Mouse (Mus musculus): ENCODE data around the gene Zmynd8. TPM values are rescaled to one million over a fixed set of nuclear protein-coding genes. Genes with fewer than 3 reads are reported as not detected.

Gene Zmynd8
- polyA plus RNA-seq, 1 experiment from 2014 or later = 43.5 TPM

DNA sequence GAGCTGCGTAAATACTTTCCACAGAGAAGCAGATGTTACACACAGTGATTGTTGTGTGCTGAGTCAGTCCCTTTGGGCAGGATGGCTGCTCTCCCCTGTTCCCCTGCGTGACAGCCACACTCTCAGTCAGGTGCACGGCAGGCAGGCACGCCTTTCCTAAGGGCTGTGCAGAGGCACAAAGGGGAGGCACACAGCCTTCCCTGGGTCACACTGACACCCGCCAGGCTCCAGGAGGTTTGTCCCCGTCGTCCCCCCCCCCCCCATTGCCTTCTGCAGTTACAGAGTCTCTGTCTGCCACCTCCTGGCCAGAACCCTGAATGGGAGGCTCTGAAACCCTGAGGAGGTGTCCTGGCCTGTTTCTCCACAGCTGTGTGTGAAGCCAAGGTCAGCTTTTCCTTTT is 147.7 kb downstream of the Zmynd8 start:
- Histone ChIP-seq H3K27me3 (ENCODE audit: control insufficient read depth, insufficient read depth, low read length) (no peaks in the 10 kb centered on the region), H3K4me2 (ENCODE audit: low read depth, severe bottlenecking) (no peak overlapping the region), H3K27ac (replicated peaks; ENCODE audit: low read depth, low read length) (no peak overlapping the region), H3K4me1 (ENCODE audit: control insufficient read depth, insufficient read depth, low read length) (0 out of 2 replicates have a peak, but pooled peaks cover 7% of the 10 kb centered on the region), H3K9ac (ENCODE audit: low read length) (no peak overlapping the region), H3K36me3 (ENCODE audit: control insufficient read depth, insufficient read depth, low read length) (no peaks in the 10 kb centered on the region), H3K9me3 (ENCODE audit: control insufficient read depth, low read length) (no peaks in the 10 kb centered on the region), H3K4me3 (ENCODE audit: low read depth, low read length) (no peak overlapping the region)
- no peak for ATAC-seq (ENCODE audit: insufficient number of reproducible peaks, low FRiP score, low TSS enrichment, low read depth)
- WGBS = 40% methylated on average over 7 of the region's 7 CpGs
- DNase-seq (ENCODE audit: low spot score) = peak; percentile 42

DNA sequence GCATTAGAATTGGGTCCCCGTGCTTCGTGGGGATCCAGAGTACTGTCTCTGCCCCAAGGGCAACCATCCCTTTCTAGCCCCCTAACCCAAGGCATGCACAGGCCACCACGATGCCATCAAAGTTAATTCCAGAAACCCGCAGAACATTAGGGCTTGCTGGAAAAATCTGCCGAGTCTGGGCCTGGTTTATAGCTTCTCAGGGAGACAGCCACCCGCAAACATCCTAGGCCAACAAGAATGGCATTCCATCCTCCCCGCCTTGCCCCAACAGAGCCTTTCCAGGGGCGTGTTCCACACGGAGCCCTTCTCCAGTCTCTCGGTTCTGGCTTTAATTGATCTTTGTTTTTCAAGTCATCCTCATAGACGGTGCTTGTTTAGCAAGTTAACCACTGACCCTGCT is 150.4 kb downstream of the Zmynd8 start:
- ATAC-seq (ENCODE audit: insufficient number of reproducible peaks, low FRiP score, low TSS enrichment, low read depth) (no peak), DNase-seq (ENCODE audit: low spot score) (no peak)
- Histone ChIP-seq H3K27me3 (ENCODE audit: control insufficient read depth, insufficient read depth, low read length) (no peaks in the 10 kb centered on the region), H3K36me3 (ENCODE audit: control insufficient read depth, insufficient read depth, low read length) (no peaks in the 10 kb centered on the region), H3K4me2 (ENCODE audit: low read depth, severe bottlenecking) (no peak overlapping the region; the same call in 1 of the 2 replicates), H3K4me3 (ENCODE audit: low read depth, low read length) (no peak overlapping the region), H3K27ac (replicated peaks; ENCODE audit: low read depth, low read length) (no peak overlapping the region), H3K9ac (ENCODE audit: low read length) (no peak overlapping the region), H3K9me3 (ENCODE audit: control insufficient read depth, low read length) (no peaks in the 10 kb centered on the region), H3K4me1 (ENCODE audit: control insufficient read depth, insufficient read depth, low read length) (0 out of 2 replicates have a peak, but pooled peaks cover 7% of the 10 kb centered on the region)
- 8% methylated on average over 11 of the region's 11 CpGs for WGBS

DNA sequence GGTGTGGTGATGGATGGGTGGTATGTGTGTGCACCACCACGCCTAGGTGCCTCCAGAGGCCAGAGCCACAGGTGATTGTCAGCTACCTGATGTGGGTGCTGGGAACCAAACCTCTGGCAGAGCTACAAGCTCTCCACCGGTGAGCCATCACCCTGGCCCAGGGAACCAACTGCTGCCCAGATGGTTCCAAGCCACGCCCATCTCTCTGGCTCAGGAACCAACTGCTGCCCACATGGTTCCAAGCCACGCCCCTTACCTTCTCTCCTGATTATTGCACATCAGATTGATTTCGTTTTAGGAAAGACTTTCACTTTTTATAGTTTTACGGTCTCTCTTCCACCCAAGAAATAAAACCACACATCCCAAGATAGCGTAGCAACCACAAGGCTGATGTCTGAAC is 150.8 kb downstream of the Zmynd8 start:
- Histone ChIP-seq H3K27me3 (ENCODE audit: control insufficient read depth, insufficient read depth, low read length) (no peaks in the 10 kb centered on the region), H3K9ac (ENCODE audit: low read length) (no peak overlapping the region), H3K4me1 (ENCODE audit: control insufficient read depth, insufficient read depth, low read length) (0 out of 2 replicates have a peak, but pooled peaks cover 7% of the 10 kb centered on the region), H3K27ac (replicated peaks; ENCODE audit: low read depth, low read length) (no peak overlapping the region), H3K36me3 (ENCODE audit: control insufficient read depth, insufficient read depth, low read length) (no peaks in the 10 kb centered on the region), H3K9me3 (ENCODE audit: control insufficient read depth, low read length) (no peaks in the 10 kb centered on the region), H3K4me3 (ENCODE audit: low read depth, low read length) (no peak overlapping the region), H3K4me2 (ENCODE audit: low read depth, severe bottlenecking) (no peak overlapping the region)
- ATAC-seq (ENCODE audit: insufficient number of reproducible peaks, low FRiP score, low TSS enrichment, low read depth) = no peak
- no peak for DNase-seq (ENCODE audit: low spot score)
- WGBS = 45% methylated on average over 7 of the region's 7 CpGs

DNA sequence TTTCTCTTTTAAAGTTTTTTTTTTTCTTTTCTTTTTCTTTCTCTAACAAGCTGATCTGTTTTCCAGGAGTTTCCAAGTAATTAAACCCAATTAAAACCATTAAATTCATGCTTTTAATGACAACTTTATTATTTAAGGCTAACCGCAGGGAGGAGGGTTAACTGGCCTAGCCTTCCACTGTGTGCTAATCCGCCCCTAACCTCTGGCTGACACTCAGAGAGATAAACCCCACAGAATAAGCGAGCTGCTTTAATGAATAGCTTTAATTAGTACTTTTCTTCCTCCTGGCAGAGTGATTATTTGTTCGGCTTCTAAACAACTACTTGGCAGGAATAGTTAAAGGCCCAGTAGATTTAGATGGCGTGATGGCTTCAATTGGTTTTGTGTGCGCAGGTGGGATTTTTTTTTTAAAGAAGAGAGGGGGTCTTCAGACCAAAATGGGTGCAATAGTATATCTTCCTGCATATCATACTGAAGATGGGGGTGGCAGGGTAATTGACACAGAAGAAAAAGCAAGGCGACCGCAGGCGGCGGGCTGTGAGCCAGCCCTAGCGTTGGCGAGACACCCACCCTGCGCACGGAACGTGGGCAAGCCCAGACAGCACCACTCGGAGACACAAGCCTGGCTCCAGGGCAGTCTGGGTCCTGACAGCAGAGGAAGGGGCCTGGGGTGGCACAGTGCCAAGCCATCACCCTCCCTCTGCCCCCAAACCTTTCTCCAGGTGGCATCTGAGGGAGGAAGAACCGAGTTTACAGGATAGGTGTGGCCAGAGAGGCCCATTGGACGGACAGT is 153.3 kb downstream of the Zmynd8 start:
- no peak for DNase-seq (ENCODE audit: low spot score)
- Histone ChIP-seq H3K9ac (ENCODE audit: low read length) (no peak overlapping the region), H3K4me1 (ENCODE audit: control insufficient read depth, insufficient read depth, low read length) (peaks cover 19% of the 10 kb centered on the region), H3K4me2 (ENCODE audit: low read depth, severe bottlenecking) (no peak overlapping the region), H3K27ac (replicated peaks; ENCODE audit: low read depth, low read length) (no peak overlapping the region), H3K9me3 (ENCODE audit: control insufficient read depth, low read length) (no peaks in the 10 kb centered on the region), H3K4me3 (ENCODE audit: low read depth, low read length) (no peak overlapping the region), H3K36me3 (ENCODE audit: control insufficient read depth, insufficient read depth, low read length) (no peaks in the 10 kb centered on the region), H3K27me3 (ENCODE audit: control insufficient read depth, insufficient read depth, low read length) (no peaks in the 10 kb centered on the region)
- 63% methylated on average over 18 of the region's 18 CpGs for WGBS
- ATAC-seq (ENCODE audit: insufficient number of reproducible peaks, low FRiP score, low TSS enrichment, low read depth) = no peak

DNA sequence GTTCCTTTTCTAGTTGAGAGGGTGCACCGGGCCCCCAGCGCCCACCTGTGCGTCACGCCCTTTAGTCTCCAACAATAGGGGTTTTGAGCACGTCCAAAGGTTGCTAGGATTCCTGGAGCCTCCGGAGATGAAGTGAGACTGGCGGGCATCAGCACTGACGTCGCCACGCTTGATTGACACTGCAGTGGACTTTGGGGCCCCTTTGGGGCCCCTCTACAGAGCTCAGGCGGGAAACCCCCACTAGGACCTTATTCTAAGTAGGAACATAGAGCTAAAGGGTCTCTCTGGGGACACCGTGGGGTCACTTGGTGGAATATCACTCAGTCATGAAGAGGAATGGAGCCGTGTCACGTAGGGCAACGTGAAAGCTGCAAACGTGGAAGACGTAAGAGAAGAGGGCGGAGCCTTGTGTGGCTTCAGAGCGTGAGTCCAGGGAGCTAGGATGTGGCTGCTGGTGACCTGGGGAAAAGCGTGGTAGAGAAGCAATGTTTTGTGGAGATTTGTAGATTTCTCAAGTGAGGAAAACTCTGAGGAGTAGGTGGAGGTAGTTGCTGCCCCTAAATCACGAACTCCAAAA is 156.5 kb downstream of the Zmynd8 start:
- Histone ChIP-seq H3K4me1 (ENCODE audit: control insufficient read depth, insufficient read depth, low read length) (peaks cover 17% of the 10 kb centered on the region), H3K27ac (replicated peaks; ENCODE audit: low read depth, low read length) (no peak overlapping the region), H3K4me3 (ENCODE audit: low read depth, low read length) (no peak overlapping the region), H3K9ac (ENCODE audit: low read length) (no peak overlapping the region), H3K27me3 (ENCODE audit: control insufficient read depth, insufficient read depth, low read length) (no peaks in the 10 kb centered on the region), H3K4me2 (ENCODE audit: low read depth, severe bottlenecking) (no peak overlapping the region), H3K36me3 (ENCODE audit: control insufficient read depth, insufficient read depth, low read length) (no peaks in the 10 kb centered on the region), H3K9me3 (ENCODE audit: control insufficient read depth, low read length) (no peaks in the 10 kb centered on the region)
- 29% methylated on average over 21 of the region's 21 CpGs for WGBS
- ATAC-seq (ENCODE audit: insufficient number of reproducible peaks, low FRiP score, low TSS enrichment, low read depth) (no peak), DNase-seq (ENCODE audit: low spot score) (no peak)

DNA sequence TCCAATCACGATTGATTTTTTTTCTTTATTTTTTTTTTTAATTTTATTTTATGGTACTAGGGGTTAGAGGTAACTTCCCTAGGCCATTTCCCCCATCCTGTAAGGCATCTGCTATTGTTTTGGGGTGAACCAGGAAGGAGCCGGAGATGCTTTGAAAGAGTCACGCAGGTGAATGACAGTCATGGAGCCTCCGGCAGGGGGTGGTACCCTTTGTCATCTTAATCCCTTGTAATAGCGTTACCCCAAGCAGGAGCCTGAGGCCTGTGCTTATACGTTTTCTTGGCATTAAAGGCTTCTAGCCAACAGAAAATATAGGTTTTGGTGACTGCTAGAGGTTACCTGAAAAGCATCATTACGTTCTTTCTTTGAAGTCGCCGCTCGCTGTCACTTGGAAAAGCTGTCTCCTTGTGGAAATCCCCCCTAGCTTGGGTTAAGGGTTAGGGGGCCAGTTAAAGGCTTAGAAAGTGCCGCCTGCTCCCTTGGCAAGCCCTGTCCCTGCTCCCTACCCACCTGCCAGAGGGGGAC is 157.2 kb downstream of the Zmynd8 start:
- 12% methylated on average over 11 of the region's 11 CpGs for WGBS
- H3K9ac ChIP-seq (ENCODE audit: low read length) = no peak overlapping the region
- H3K27ac ChIP-seq (replicated peaks; ENCODE audit: low read depth, low read length) = no peak overlapping the region
- H3K9me3 ChIP-seq (ENCODE audit: control insufficient read depth, low read length) = no peaks in the 10 kb centered on the region
- DNase-seq (ENCODE audit: low spot score) (no peak), ATAC-seq (ENCODE audit: insufficient number of reproducible peaks, low FRiP score, low TSS enrichment, low read depth) (no peak)
- H3K36me3 ChIP-seq (ENCODE audit: control insufficient read depth, insufficient read depth, low read length) = no peaks in the 10 kb centered on the region
- H3K4me2 ChIP-seq (ENCODE audit: low read depth, severe bottlenecking) = no peak overlapping the region
- H3K4me3 ChIP-seq (ENCODE audit: low read depth, low read length) = no peak overlapping the region
- H3K27me3 ChIP-seq (ENCODE audit: control insufficient read depth, insufficient read depth, low read length) = no peaks in the 10 kb centered on the region
- H3K4me1 ChIP-seq (ENCODE audit: control insufficient read depth, insufficient read depth, low read length) = peaks cover 17% of the 10 kb centered on the region

DNA sequence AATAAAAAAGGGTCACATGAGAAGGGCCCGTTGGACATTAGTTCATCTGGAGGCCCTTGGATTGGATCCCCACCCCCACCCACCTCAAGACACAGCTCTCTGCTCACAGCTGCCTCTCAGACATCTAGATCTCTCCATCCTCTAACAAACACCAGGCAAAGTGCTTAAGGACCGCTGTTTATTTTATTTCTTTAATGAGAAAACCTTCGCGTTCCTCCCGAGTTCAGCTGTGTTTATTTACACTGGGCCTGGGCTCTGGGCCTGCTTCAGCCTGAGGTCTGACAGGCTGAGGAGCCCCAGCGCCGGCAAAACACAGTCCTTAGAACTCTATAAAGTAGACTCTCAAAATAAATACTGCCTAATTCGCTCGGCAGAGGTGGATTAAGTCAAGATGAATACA is 157.8 kb downstream of the Zmynd8 start:
- peaks cover 17% of the 10 kb centered on the region for H3K4me1 ChIP-seq (ENCODE audit: control insufficient read depth, insufficient read depth, low read length)
- ATAC-seq (ENCODE audit: insufficient number of reproducible peaks, low FRiP score, low TSS enrichment, low read depth) (peak; percentile 31; the same call in 1 of the 2 replicates), DNase-seq (ENCODE audit: low spot score) (peak; percentile 49)
- H3K9ac ChIP-seq (ENCODE audit: low read length) = no peak overlapping the region
- no peaks in the 10 kb centered on the region for H3K9me3 ChIP-seq (ENCODE audit: control insufficient read depth, low read length)
- H3K36me3 ChIP-seq (ENCODE audit: control insufficient read depth, insufficient read depth, low read length) = no peaks in the 10 kb centered on the region
- no peaks in the 10 kb centered on the region for H3K27me3 ChIP-seq (ENCODE audit: control insufficient read depth, insufficient read depth, low read length)
- H3K27ac ChIP-seq (replicated peaks; ENCODE audit: low read depth, low read length) = no peak overlapping the region
- H3K4me3 ChIP-seq (ENCODE audit: low read depth, low read length) = no peak overlapping the region
- WGBS = 3% methylated on average over 9 of the region's 9 CpGs
- no peak overlapping the region for H3K4me2 ChIP-seq (ENCODE audit: low read depth, severe bottlenecking)

DNA sequence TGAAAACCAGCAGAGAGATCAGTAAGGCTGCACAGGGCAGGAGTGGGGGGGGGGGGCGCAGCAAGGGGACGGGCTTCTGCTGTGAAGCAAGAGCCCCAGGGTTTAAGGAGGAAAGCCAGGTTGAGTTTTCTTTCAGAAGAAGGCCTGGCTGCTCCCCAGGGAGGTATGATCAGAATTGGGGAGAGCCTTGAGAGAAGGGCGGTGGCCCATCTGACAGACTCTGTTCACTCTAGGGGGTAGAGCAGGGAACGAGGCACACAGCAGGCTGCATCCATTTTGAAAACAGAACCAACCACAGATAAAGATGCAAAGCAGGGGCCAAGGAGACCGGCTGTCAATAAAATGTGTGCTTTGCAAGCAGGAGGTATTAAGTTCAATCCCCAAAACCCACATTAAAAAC is 158.4 kb downstream of the Zmynd8 start:
- Histone ChIP-seq H3K27ac (replicated peaks; ENCODE audit: low read depth, low read length) (no peak overlapping the region), H3K36me3 (ENCODE audit: control insufficient read depth, insufficient read depth, low read length) (no peaks in the 10 kb centered on the region), H3K27me3 (ENCODE audit: control insufficient read depth, insufficient read depth, low read length) (no peaks in the 10 kb centered on the region), H3K9ac (ENCODE audit: low read length) (no peak overlapping the region), H3K4me2 (ENCODE audit: low read depth, severe bottlenecking) (no peak overlapping the region), H3K4me3 (ENCODE audit: low read depth, low read length) (no peak overlapping the region), H3K4me1 (ENCODE audit: control insufficient read depth, insufficient read depth, low read length) (peaks cover 17% of the 10 kb centered on the region), H3K9me3 (ENCODE audit: control insufficient read depth, low read length) (no peaks in the 10 kb centered on the region)
- DNase-seq (ENCODE audit: low spot score) (no peak), ATAC-seq (ENCODE audit: insufficient number of reproducible peaks, low FRiP score, low TSS enrichment, low read depth) (no peak)
- WGBS = 34% methylated on average over 4 of the region's 5 CpGs
